Mouse (Mus musculus) E14TG2a.4 (cell line): ENCODE measurements at regions not wholly inside any gene's neighbourhood (a gene's known extent, or its start where the extent isn't known, plus 50 kb on each side); places are given as distances from the start of the nearest gene placed in this dataset.

Experiments
- H3K27me3 ChIP-seq: 2 replicates; pipeline ENCODE4 v1.6.1; 2014; ENCODE audit warnings: low read length, control low read depth; ENCODE audit not compliant: insufficient read depth
- H3K36me3 ChIP-seq: 2 replicates; pipeline ENCODE4 v1.6.1; 2014; ENCODE audit warnings: low read length, control low read depth; ENCODE audit not compliant: insufficient read depth
- H3K4me1 ChIP-seq: replicated peaks from 2 replicates; pipeline ENCODE4 v1.6.1; 2014; ENCODE audit warnings: low read depth, low read length, control low read depth
- H3K4me3 ChIP-seq: replicated peaks from 2 replicates; pipeline ENCODE4 v1.5.1; 2014; ENCODE audit warnings: mild to moderate bottlenecking, low read length
- H3K9me3 ChIP-seq: 2 replicates; pipeline ENCODE4 v1.6.1; 2014; ENCODE audit warnings: low read length, control low read depth
- CTCF ChIP-seq: conservative IDR thresholded peaks from 2 replicates; pipeline ENCODE4 v1.5.1; 2014; ENCODE audit warnings: low read length
- NANOG ChIP-seq: IDR thresholded peaks from 2 replicates; pipeline ENCODE4 v1.6.1; 2014; ENCODE audit warnings: borderline replicate concordance, low read length, mixed read lengths
- POU5F1 ChIP-seq: IDR thresholded peaks from 2 replicates; pipeline ENCODE4 v1.6.1; 2014; ENCODE audit warnings: low read length, borderline replicate concordance

DNA sequence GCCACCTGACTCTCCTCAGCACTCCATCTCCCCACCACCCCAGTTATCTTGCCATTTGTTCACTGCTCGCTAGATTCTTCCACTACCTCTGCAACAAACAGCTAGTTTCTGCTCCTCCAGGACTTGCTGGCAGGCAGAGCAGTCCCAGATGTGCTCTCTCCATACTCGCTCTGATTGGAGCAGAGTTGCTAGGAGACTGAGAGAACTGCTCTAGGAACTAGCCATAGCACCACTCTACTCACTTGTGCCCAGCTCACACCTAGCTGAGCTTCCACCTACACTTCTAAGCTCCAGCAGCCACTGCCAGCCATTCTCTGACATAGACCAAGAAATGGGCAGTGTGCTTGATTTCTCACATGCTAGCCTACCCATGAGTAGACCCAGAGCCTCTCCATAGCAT lies 230.6 kb upstream of the Sema3a start:
- Histone ChIP-seq H3K36me3 (no peaks in the 10 kb centered on the region), H3K4me1 (no peaks in the 10 kb centered on the region), H3K27me3 (no peaks in the 10 kb centered on the region), H3K4me3 (no peak overlapping the region), H3K9me3 (peaks cover 9% of the 10 kb centered on the region; the same call in 1 of the 2 replicates)
- TF ChIP-seq POU5F1 = no peak
- no peak for TF ChIP-seq CTCF
- no peak for TF ChIP-seq NANOG

DNA sequence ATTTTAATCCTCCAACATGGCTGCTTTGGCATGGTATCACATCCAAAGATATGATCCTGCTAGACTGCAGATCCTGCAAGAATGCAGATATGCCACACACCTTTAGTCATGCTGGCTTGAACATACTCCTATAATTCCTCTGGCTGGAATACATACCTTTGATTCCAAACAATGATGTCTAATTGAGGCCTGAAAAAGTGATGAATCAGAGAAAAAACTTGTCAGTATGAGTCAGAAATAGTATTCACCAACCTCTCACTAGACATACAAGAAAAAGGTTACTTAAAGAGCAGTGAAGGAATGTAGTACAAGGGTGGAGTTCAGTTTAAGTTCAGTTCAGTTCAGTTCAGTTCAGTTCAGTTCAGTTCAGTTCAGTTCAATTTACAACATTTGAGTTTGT lies 214.5 kb upstream of the Sema3a start:
- H3K27me3 ChIP-seq = no peaks in the 10 kb centered on the region
- no peaks in the 10 kb centered on the region for H3K36me3 ChIP-seq
- no peak overlapping the region for H3K4me3 ChIP-seq
- TF ChIP-seq NANOG (no peak), CTCF (no peak), POU5F1 (no peak)
- H3K4me1 ChIP-seq = no peaks in the 10 kb centered on the region
- peaks cover 7% of the 10 kb centered on the region; the same call in 1 of the 2 replicates for H3K9me3 ChIP-seq

DNA sequence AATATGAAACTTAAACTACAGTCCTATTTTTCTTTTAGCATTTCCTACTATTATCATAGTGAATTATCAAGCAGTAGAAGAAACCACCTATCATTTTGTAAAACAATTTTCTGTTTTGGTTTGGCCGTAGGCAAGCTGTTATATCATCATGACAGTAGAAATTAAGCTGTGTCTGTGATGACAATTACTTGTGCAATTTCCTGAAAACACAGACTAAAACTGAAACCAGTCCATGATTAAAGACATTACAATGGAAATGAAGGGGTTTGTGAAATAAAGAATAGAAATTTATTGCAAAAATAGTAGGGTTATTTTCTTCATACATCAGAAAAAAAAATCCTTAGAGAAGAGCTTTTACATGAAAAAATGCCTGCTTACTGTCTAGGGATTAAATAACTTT lies 210.8 kb upstream of the Sema3a start:
- Histone ChIP-seq H3K27me3 (no peaks in the 10 kb centered on the region), H3K4me3 (no peak overlapping the region), H3K9me3 (peaks cover 7% of the 10 kb centered on the region; the same call in 1 of the 2 replicates), H3K4me1 (no peaks in the 10 kb centered on the region), H3K36me3 (no peaks in the 10 kb centered on the region)
- TF ChIP-seq CTCF (no peak), POU5F1 (no peak), NANOG (no peak)

- H3K9me3 ChIP-seq = no peaks in the 10 kb centered on the region
- no peaks in the 10 kb centered on the region for H3K36me3 ChIP-seq
- no peaks in the 10 kb centered on the region for H3K27me3 ChIP-seq
- no peaks in the 10 kb centered on the region for H3K4me1 ChIP-seq
- TF ChIP-seq POU5F1 (no peak), NANOG (no peak), CTCF (no peak)
- H3K4me3 ChIP-seq = no peak overlapping the region
Measured at GRCm38 (mm10) chr5:12919335-12919734, 205.9 kb upstream of the Sema3a start.

GRCm38 (mm10) chr5:12922889-12923288 lies 202.3 kb upstream of the Sema3a start:
- H3K36me3 ChIP-seq = no peaks in the 10 kb centered on the region
- no peaks in the 10 kb centered on the region for H3K4me1 ChIP-seq
- no peak for TF ChIP-seq CTCF
- no peaks in the 10 kb centered on the region for H3K27me3 ChIP-seq
- no peaks in the 10 kb centered on the region for H3K9me3 ChIP-seq
- H3K4me3 ChIP-seq = no peak overlapping the region

DNA sequence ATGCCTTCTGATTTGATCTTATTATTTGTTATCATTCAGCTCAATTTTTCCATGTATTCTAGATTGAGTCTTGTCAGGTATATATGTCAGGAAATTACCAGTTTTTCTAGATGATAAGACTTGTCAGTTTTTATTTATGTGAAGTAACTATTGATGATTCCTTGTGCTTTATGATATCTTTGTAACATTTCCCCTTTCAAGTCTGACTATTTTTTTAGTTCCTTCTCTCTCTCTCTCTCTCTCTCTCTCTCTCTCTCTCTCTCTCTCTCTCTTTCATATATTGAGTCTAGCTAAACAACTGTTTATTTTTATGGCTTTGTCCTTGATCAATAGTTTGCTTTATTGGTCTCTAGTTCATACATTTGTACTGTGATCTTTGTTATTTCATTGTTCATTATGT lies 199.7 kb upstream of the Sema3a start:
- Histone ChIP-seq H3K9me3 (no peaks in the 10 kb centered on the region), H3K4me1 (no peaks in the 10 kb centered on the region), H3K27me3 (no peaks in the 10 kb centered on the region), H3K36me3 (no peaks in the 10 kb centered on the region), H3K4me3 (no peak overlapping the region)
- TF ChIP-seq POU5F1 = no peak

- no peak for TF ChIP-seq CTCF
- TF ChIP-seq POU5F1 = no peak
- no peak for TF ChIP-seq NANOG
- H3K36me3 ChIP-seq = no peaks in the 10 kb centered on the region
- no peaks in the 10 kb centered on the region for H3K4me1 ChIP-seq
Measured at GRCm38 (mm10) chr5:12926289-12926688, 198.9 kb upstream of the Sema3a start.

GRCm38 (mm10) chr5:12927247-12927646 lies 198.0 kb upstream of the Sema3a start:
- TF ChIP-seq NANOG = no peak
- no peak for TF ChIP-seq POU5F1
- TF ChIP-seq CTCF = no peak
- Histone ChIP-seq H3K4me3 (no peak overlapping the region), H3K9me3 (no peaks in the 10 kb centered on the region), H3K36me3 (no peaks in the 10 kb centered on the region), H3K27me3 (no peaks in the 10 kb centered on the region), H3K4me1 (no peaks in the 10 kb centered on the region)

More at GRCm38 (mm10) chr5:12926289-12926688, 198.9 kb upstream of the Sema3a start:
- Histone ChIP-seq H3K4me3 (no peak overlapping the region), H3K27me3 (no peaks in the 10 kb centered on the region), H3K9me3 (no peaks in the 10 kb centered on the region)

DNA sequence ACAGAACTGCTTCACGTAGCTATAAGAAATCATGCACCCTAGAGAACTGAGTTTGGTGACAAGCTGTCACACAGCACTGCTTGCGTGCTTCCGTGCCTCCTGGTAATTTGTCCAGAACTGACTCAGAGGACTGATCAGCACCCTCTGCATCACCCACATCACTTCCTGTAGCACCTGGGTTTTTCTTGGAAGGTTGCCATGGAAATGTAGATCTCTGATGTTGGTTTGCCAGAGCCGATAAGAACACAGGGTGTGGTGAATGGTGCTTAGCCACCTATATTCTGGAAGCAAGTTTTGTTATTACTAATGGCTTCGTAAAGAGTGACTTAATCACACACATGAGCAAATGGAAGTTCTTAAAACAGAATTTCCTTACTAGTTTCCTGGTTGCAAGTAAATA lies 188.2 kb upstream of the Sema3a start:
- no peak for TF ChIP-seq CTCF
- TF ChIP-seq POU5F1 = no peak
- TF ChIP-seq NANOG = no peak
- Histone ChIP-seq H3K27me3 (no peaks in the 10 kb centered on the region), H3K36me3 (no peaks in the 10 kb centered on the region)

More for the DNA sequence above, 188.2 kb upstream of the Sema3a start:
- H3K4me3 ChIP-seq = no peak overlapping the region
- H3K4me1 ChIP-seq = no peaks in the 10 kb centered on the region
- no peaks in the 10 kb centered on the region; the same call in 1 of the 2 replicates for H3K9me3 ChIP-seq
